Mouse (Mus musculus): ENCODE measurements around the gene Frmpd2.

DNA sequence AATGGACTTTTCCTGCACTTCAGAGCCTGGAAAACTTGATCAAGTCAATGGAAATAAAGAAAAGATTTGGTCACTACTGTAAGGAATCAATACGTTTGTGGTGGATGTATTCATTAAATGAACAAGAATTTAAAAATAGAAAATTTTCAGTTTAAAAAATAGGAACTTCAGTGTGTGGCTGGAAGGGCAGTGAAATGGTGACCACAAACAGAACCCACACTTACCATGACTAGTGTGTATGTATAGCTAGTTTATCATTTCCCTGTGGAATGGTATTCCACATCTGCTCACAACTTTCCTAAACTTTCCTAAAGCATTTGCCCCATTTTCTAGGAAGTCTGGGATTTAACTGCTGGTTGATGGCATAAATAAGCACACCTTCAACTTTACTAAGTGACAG lies 48.5 kb upstream of the Frmpd2 start:
- TF ChIP-seq CTCF (IDR thresholded peaks at IDR 0.05; ENCODE audit: control insufficient read depth, insufficient read depth, insufficient replicate concordance, low read depth, low read length) (no peak), POLR2A (IDR thresholded peaks at IDR 0.05; ENCODE audit: control insufficient read depth, low read depth, low read length) (no peak)
